Mouse (Mus musculus): ENCODE measurements around the gene Myl12a. TPM values are rescaled to one million over a fixed set of nuclear protein-coding genes. Genes with fewer than 3 reads are reported as not detected.
A peak's percentile ranks its signal among the peaks of the same experiment; 100 is the strongest.

Myl12a gene
- total RNA-seq (2021) (1,000 to 10,000 TPM in 1 of 2 experiments, 100 to 1,000 TPM in 1; 822 to 1,002 TPM), polyA plus RNA-seq (2012; rRNA removed) (617 and 695 TPM in 2 replicates)
- long read RNA-seq, transcript Myl12a-206 (4 exons, 1,937 nt), result minor isoform, 291 of 930 reads
- long read RNA-seq, transcript Myl12a-201 (4 exons, 980 nt), result major isoform, 563 of 930 reads
- long read RNA-seq, partial matches to known transcripts, result 11 of 930 reads
- long read RNA-seq, other reads (novel, unspliced or antisense), result 60 of 930 reads

DNA sequence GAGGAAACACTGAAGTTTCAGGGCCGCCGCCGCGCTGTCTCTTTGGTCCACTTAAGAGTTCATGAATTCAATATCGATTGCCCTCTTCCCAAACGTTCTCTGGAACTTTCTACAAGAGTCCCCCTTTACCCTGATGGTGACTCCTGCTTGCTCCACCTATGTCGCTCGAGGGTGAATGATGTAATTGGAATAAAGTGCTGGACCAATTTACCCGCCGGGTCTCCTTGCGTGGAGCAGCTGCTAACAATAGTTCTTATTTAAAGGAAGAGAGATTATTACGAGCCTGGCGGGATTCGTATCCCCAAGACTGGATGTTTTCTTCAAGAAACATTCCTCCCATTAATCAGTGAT is at the start of gene Myl12a:
Gene Myl12a (minus strand): TSS at position 135 of the 351 bp plus-strand sequence.
- 2% methylated on average over 14 of the region's 14 CpGs for WGBS
- H3K9ac ChIP-seq (ENCODE audit: low read depth, low read length), result peak within 1 kb of the TSS; percentile 99
- peaks cover 12% of the 10 kb centered on the region for H3K4me1 ChIP-seq (ENCODE audit: control insufficient read depth, insufficient read depth, low read length)
- TF ChIP-seq POLR2A (IDR thresholded peaks at IDR 0.05; ENCODE audit: insufficient read depth, low read depth, low read length) (no peak), EP300 (IDR thresholded peaks at IDR 0.05; ENCODE audit: insufficient read depth, low read depth, low read length) (peak; percentile 1; the same call in 1 of the 2 replicates)
- DNase-seq, result no peak
- no peaks in the 10 kb centered on the region for H3K27me3 ChIP-seq (ENCODE audit: control insufficient read depth, insufficient read depth, low read length)
- peaks cover 2% of the 10 kb centered on the region; the same call in 1 of the 2 replicates for H3K79me2 ChIP-seq (replicated peaks; ENCODE audit: control insufficient read depth, insufficient read depth, low read length)
- H3K27ac ChIP-seq, result peak within 1 kb of the TSS; percentile 100
- intact Hi-C loops (cut with DNase I), result loop anchor here (2.0 to 5.0 kb wide), 2 partner anchors 16 to 180 kb away; partner anchors contain the start of gene Lpin2
- peaks cover 18% of the 10 kb centered on the region for H3K36me3 ChIP-seq (ENCODE audit: control insufficient read depth, insufficient read depth, low read length)
- peak within 1 kb of the TSS; percentile 65 for H3K4me3 ChIP-seq

DNA sequence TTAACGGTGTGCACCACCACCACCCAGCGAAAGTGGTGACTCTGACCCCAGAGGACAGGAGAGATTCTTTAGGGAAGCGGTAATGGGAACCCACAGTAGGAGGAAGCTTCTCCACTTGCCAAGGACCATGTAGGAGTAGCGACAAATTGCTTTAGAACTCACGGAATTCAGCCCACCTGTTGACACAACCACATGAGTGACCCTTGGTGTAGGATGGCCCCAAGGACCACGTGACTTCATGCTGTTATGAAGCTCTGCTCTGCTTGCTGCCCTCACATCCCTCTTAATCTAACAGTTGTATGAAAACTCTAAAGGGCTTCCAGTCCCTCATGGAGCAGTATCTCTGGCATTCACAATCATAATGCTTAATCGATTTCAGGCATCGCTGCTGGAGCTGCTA is 46.6 kb upstream of the Myl12a start:
- DNase-seq, result no peak
- no peak for TF ChIP-seq EP300 (IDR thresholded peaks at IDR 0.05; ENCODE audit: insufficient read depth, low read depth, low read length)
- no peak overlapping the region for H3K4me3 ChIP-seq
- H3K36me3 ChIP-seq (ENCODE audit: control insufficient read depth, insufficient read depth, low read length), result no peaks in the 10 kb centered on the region
- no peak overlapping the region for H3K27ac ChIP-seq
- H3K27me3 ChIP-seq (ENCODE audit: control insufficient read depth, insufficient read depth, low read length), result no peaks in the 10 kb centered on the region
- WGBS, result 85% methylated on average over 8 of the region's 8 CpGs
- no peaks in the 10 kb centered on the region for H3K4me1 ChIP-seq (ENCODE audit: control insufficient read depth, insufficient read depth, low read length)
- no peaks in the 10 kb centered on the region for H3K79me2 ChIP-seq (replicated peaks; ENCODE audit: control insufficient read depth, insufficient read depth, low read length)
- H3K9ac ChIP-seq (ENCODE audit: low read depth, low read length), result no peak overlapping the region
- intact Hi-C loops (cut with DNase I), result no loop called here

GRCm38 (mm10) chr17:71046856-71047255 is 44.2 kb upstream of the Myl12a start:
- H3K79me2 ChIP-seq (replicated peaks; ENCODE audit: control insufficient read depth, insufficient read depth, low read length), result no peaks in the 10 kb centered on the region
- TF ChIP-seq EP300 (IDR thresholded peaks at IDR 0.05; ENCODE audit: insufficient read depth, low read depth, low read length), result no peak
- no peak for TF ChIP-seq CTCF (IDR thresholded peaks at IDR 0.05)
- TF ChIP-seq POLR2A (IDR thresholded peaks at IDR 0.05; ENCODE audit: insufficient read depth, low read depth, low read length), result no peak
- no peaks in the 10 kb centered on the region for H3K36me3 ChIP-seq (ENCODE audit: control insufficient read depth, insufficient read depth, low read length)
- 82% methylated on average over 4 of the region's 4 CpGs for WGBS
- H3K27ac ChIP-seq, result no peak overlapping the region
- H3K27me3 ChIP-seq (ENCODE audit: control insufficient read depth, insufficient read depth, low read length), result no peaks in the 10 kb centered on the region
- no peaks in the 10 kb centered on the region for H3K4me1 ChIP-seq (ENCODE audit: control insufficient read depth, insufficient read depth, low read length)
- intact Hi-C loops (cut with DNase I), result no loop called here
- H3K4me3 ChIP-seq, result no peak overlapping the region
- no peak overlapping the region for H3K9ac ChIP-seq (ENCODE audit: low read depth, low read length)
- no peak for DNase-seq

DNA sequence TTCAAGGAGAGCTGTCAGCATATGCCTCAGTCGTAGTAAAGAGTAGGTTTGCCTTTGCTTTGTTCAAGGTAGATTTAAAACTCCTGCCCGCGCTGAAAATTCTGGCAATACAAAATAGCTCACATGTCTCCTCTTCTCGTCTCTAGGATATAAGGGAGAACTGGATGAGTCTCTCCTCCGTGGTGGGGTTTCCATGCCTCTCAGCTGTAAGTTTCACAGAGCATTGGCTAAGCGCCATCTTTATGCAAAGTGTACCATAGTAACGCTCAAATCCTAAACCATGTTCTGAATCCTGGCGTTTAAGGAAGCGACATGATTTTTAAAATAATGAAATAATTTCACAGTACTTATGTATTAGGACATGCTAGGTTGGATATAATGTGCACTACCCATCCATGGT is 42.9 kb upstream of the Myl12a start:
- Histone ChIP-seq H3K4me3 (no peak overlapping the region), H3K9ac (ENCODE audit: low read depth, low read length) (no peak overlapping the region), H3K27me3 (ENCODE audit: control insufficient read depth, insufficient read depth, low read length) (no peaks in the 10 kb centered on the region), H3K27ac (no peak overlapping the region), H3K36me3 (ENCODE audit: control insufficient read depth, insufficient read depth, low read length) (no peaks in the 10 kb centered on the region), H3K4me1 (ENCODE audit: control insufficient read depth, insufficient read depth, low read length) (no peaks in the 10 kb centered on the region), H3K79me2 (replicated peaks; ENCODE audit: control insufficient read depth, insufficient read depth, low read length) (no peaks in the 10 kb centered on the region)
- no peak for DNase-seq
- WGBS, result 85% methylated on average over 9 of the region's 9 CpGs
- TF ChIP-seq EP300 (IDR thresholded peaks at IDR 0.05; ENCODE audit: insufficient read depth, low read depth, low read length) (no peak), POLR2A (IDR thresholded peaks at IDR 0.05; ENCODE audit: insufficient read depth, low read depth, low read length) (no peak), CTCF (IDR thresholded peaks at IDR 0.05) (no peak)
- intact Hi-C loops (cut with DNase I), result no loop called here

DNA sequence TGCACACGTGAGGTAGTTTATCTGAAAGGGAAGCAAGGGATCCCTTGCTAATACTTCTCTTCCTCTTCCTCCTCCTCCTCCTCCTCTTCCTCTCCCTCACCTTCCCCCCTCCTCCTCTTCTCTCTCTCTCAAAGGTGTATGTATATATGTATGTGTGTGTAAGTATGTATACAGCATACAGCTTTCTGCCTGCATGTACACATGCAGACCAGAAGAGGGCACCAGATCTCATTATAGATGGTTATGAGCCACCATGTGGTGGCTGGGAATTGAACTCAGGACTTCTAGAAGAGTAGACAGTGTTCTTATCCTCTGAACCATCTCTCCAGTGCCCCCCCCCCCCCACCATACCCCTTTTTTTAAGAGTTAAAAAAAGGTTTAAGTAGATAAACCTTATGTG is 40.0 kb upstream of the Myl12a start:
- no peak overlapping the region for H3K4me3 ChIP-seq
- H3K4me1 ChIP-seq (ENCODE audit: control insufficient read depth, insufficient read depth, low read length), result peaks cover 11% of the 10 kb centered on the region
- H3K9ac ChIP-seq (ENCODE audit: low read depth, low read length), result no peak overlapping the region
- H3K79me2 ChIP-seq (replicated peaks; ENCODE audit: control insufficient read depth, insufficient read depth, low read length), result no peaks in the 10 kb centered on the region
- H3K27me3 ChIP-seq (ENCODE audit: control insufficient read depth, insufficient read depth, low read length), result no peaks in the 10 kb centered on the region
- DNase-seq, result no peak
- no peak overlapping the region for H3K27ac ChIP-seq
- WGBS, result 52% methylated on average over 1 of the region's 1 CpGs
- TF ChIP-seq POLR2A (IDR thresholded peaks at IDR 0.05; ENCODE audit: insufficient read depth, low read depth, low read length), result no peak
- peak; percentile 62 for TF ChIP-seq CTCF (IDR thresholded peaks at IDR 0.05)
- no peak for TF ChIP-seq EP300 (IDR thresholded peaks at IDR 0.05; ENCODE audit: insufficient read depth, low read depth, low read length)
- H3K36me3 ChIP-seq (ENCODE audit: control insufficient read depth, insufficient read depth, low read length), result peaks cover 18% of the 10 kb centered on the region
- intact Hi-C loops (cut with DNase I), result loop anchor here (5.0 kb wide), 1 partner anchor 35 kb away; no protein-coding TSS in a partner anchor

DNA sequence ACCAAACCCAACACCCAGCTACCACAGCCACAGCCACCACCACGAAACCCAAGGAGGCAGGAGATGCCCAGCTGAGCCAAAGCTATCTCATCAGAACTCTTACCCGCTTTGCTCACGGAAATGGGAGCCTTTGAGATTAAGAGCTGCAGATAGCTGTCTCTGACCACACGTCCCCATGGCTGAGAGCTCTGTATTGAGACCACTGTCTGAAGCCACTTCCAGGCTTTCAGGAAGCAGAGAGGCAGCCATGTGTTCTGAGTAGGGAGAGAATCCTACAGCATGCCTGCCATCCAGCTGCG is 37.9 kb upstream of the Myl12a start:
- Histone ChIP-seq H3K9ac (ENCODE audit: low read depth, low read length) (no peak overlapping the region), H3K4me1 (ENCODE audit: control insufficient read depth, insufficient read depth, low read length) (peaks cover 12% of the 10 kb centered on the region), H3K36me3 (ENCODE audit: control insufficient read depth, insufficient read depth, low read length) (peaks cover 25% of the 10 kb centered on the region), H3K27me3 (ENCODE audit: control insufficient read depth, insufficient read depth, low read length) (no peaks in the 10 kb centered on the region), H3K27ac (no peak overlapping the region), H3K79me2 (replicated peaks; ENCODE audit: control insufficient read depth, insufficient read depth, low read length) (no peaks in the 10 kb centered on the region), H3K4me3 (no peak overlapping the region)
- 43% methylated on average over 5 of the region's 5 CpGs for WGBS
- TF ChIP-seq CTCF (IDR thresholded peaks at IDR 0.05), result no peak
- TF ChIP-seq POLR2A (IDR thresholded peaks at IDR 0.05; ENCODE audit: insufficient read depth, low read depth, low read length), result no peak
- no peak for DNase-seq
- intact Hi-C loops (cut with DNase I), result loop anchor here (5.0 kb wide), 1 partner anchor 33 kb away; no protein-coding TSS in a partner anchor

Data from heart, adult 2 months (tissue).